In genomic region chr4:141214337-141214851, GRCm38 (mm10) we compare ENCODE assay signal across 8 mouse cellular contexts. TPM values are rescaled to one million over a fixed set of nuclear protein-coding genes. Genes with fewer than 3 reads are reported as not detected.
DNase-seq lines count a peak whose midpoint lies in the region; ATAC-seq and TF ChIP-seq lines count a peak whose summit lies in the region.

No protein-coding gene starts in this region.

- peaks cover 4% of the 10 kb centered on the region; the same call in 1 of the 2 replicates for H3K4me1 ChIP-seq in cortical plate, adult 2 months (ENCODE audit: control insufficient read depth, insufficient read depth, low read length)
- peaks cover 31% of the 10 kb centered on the region for H3K4me1 ChIP-seq in hindbrain, embryonic 10.5 days (replicated peaks)
- H3K4me1 ChIP-seq in liver, embryonic 13.5 days (replicated peaks): peaks cover 42% of the 10 kb centered on the region

- ATAC-seq in liver, embryonic 13.5 days (ENCODE audit: low read depth): peak; percentile 55

- H3K9ac ChIP-seq in liver, embryonic 13.5 days: peak overlapping the region; percentile 69

- no peaks in the 10 kb centered on the region for H3K27me3 ChIP-seq in hindbrain, embryonic 10.5 days (ENCODE audit: insufficient read depth, poor library complexity, severe bottlenecking)
- H3K27me3 ChIP-seq in liver, embryonic 13.5 days: no peaks in the 10 kb centered on the region

- 0 out of 2 replicates have a peak, but pooled peaks cover 4% of the 10 kb centered on the region for H3K9me3 ChIP-seq in hindbrain, embryonic 10.5 days
- no peaks in the 10 kb centered on the region for H3K9me3 ChIP-seq in liver, embryonic 13.5 days (replicated peaks)

- peaks cover 8% of the 10 kb centered on the region; the same call in 1 of the 2 replicates for H3K36me3 ChIP-seq in hindbrain, embryonic 10.5 days
- H3K36me3 ChIP-seq in liver, embryonic 13.5 days: no peaks in the 10 kb centered on the region

- H3K4me2 ChIP-seq in liver, embryonic 13.5 days: peak overlapping the region; percentile 91

- H3K4me3 ChIP-seq in cortical plate, adult 2 months (ENCODE audit: insufficient read depth, low read length): peak overlapping the region; percentile 37
- peak overlapping the region; percentile 56 for H3K4me3 ChIP-seq in hindbrain, embryonic 10.5 days
- H3K4me3 ChIP-seq in liver, embryonic 13.5 days (replicated peaks): peak overlapping the region; percentile 66

- no peak for TF ChIP-seq CTCF in cortical plate, adult 2 months (IDR thresholded peaks at IDR 0.05; ENCODE audit: extremely low read depth, insufficient read depth, low read length)

- no peak for TF ChIP-seq POLR2A in cortical plate, adult 2 months (IDR thresholded peaks at IDR 0.05; ENCODE audit: extremely low read depth, insufficient read depth, low read length)

- H3K27ac ChIP-seq in cortical plate, adult 2 months (ENCODE audit: insufficient read depth, low read length): no peak overlapping the region
- peak overlapping the region; percentile 86 for H3K27ac ChIP-seq in hindbrain, embryonic 10.5 days
- peak overlapping the region; percentile 25; the same call in 1 of the 2 replicates for H3K27ac ChIP-seq in liver, embryonic 13.5 days

- WGBS in hindbrain, embryonic 10.5 days: 2% methylated on average over 16 of the region's 16 CpGs
- WGBS in liver, embryonic 13.5 days (ENCODE audit: insufficient replicate concordance): 2% methylated on average over 16 of the region's 16 CpGs

- peak; percentile 86 for DNase-seq in A20 (ENCODE audit: low read depth, low spot score)
- DNase-seq in Muller cell, postnatal 12 days (ENCODE audit: inconsistent ontology term): peak; percentile 21
- DNase-seq in hindbrain, embryonic 10.5 days (ENCODE audit: low spot score): peak; percentile 46
- DNase-seq in liver, embryonic 13.5 days: peak; percentile 48
- peak; percentile 51 to 69 for DNase-seq in natural killer cell, adult 2 months (ENCODE audit: low spot score in 2 of 2)
- DNase-seq in thymus, postnatal 36 days: peak; percentile 72 to 74
- no peak for DNase-seq in layer of hippocampus, postnatal 14 days (ENCODE audit: low spot score in 2 of 2)

RNA-seq across cellular contexts. Expression of gene Rsg1, which starts 0.6 kb away (rescaled TPM):
- 3.0 and 3.3 TPM in 2 replicates for polyA plus RNA-seq in cortical plate, adult 2 months (2012; rRNA removed)
- 5.3 and 6.5 TPM in 2 replicates for polyA plus RNA-seq in hindbrain, embryonic 10.5 days (2016; fragmentation: Nextera tagmentation; extraction: Ambion mirVana)
- polyA plus RNA-seq in liver, embryonic 13.5 days (2015; fragmentation: Nextera tagmentation; extraction: Ambion mirVana): 2.1 and 2.2 TPM in 2 replicates
- total RNA-seq in layer of hippocampus, postnatal 14 days (2021): 1 to 10 TPM; 2.8 to 3.1 TPM

RNA-seq across cellular contexts. Expression of gene Arhgef19, which starts 24.9 kb away (rescaled TPM):
- 11.8 and 13.2 TPM in 2 replicates for polyA plus RNA-seq in cortical plate, adult 2 months (2012; rRNA removed)
- polyA plus RNA-seq in hindbrain, embryonic 10.5 days (2016; fragmentation: Nextera tagmentation; extraction: Ambion mirVana): 1.7 and 4.3 TPM in 2 replicates
- 1.0 and 1.1 TPM in 2 replicates for polyA plus RNA-seq in liver, embryonic 13.5 days (2015; fragmentation: Nextera tagmentation; extraction: Ambion mirVana)
- total RNA-seq in layer of hippocampus, postnatal 14 days (2021): 10 to 100 TPM in 1 of 2 experiments, 1 to 10 TPM in 1; 9.7 to 11.7 TPM

Comparison
In these comparisons a context has a peak if more than half of its experiments do, and no peak if none do; other contexts are left out.
1. DNase-seq: peak in A20 (single experiment), Muller cell, postnatal 12 days (single experiment), hindbrain, embryonic 10.5 days (single experiment), liver, embryonic 13.5 days (single experiment), natural killer cell, adult 2 months (2 of 2) and thymus, postnatal 36 days (2 of 2); none in layer of hippocampus, postnatal 14 days (0 of 2).
2. Peak in every context shown above with its lines, with median percentiles within 50 percentile points of each other: H3K4me3 ChIP-seq.